Mouse (Mus musculus): ENCODE results near the gene Kcnip1. TPM values are rescaled to one million over a fixed set of nuclear protein-coding genes. Genes with fewer than 3 reads are reported as not detected.

The Kcnip1 gene
- total RNA-seq, 2 experiments from 2014 or later, result 28.1 TPM

GRCm38 (mm10) chr11:33848685-33849084 lies 144.3 kb downstream of the Kcnip1 start:
- no peak overlapping the region for H3K4me3 ChIP-seq
- no peak for TF ChIP-seq CTCF (IDR thresholded peaks at IDR 0.05)
- intact Hi-C loops (cut with DNase I), result no loop called here
- no peak for DNase-seq (ENCODE audit: extremely low spot score in 1 of 2, low spot score in 2 of 2)
- H3K27ac ChIP-seq, result no peak overlapping the region

GRCm38 (mm10) chr11:33845931-33846330 lies 147.0 kb downstream of the Kcnip1 start:
- intact Hi-C loops (cut with DNase I), result no loop called here
- Histone ChIP-seq H3K27ac (no peak overlapping the region), H3K4me3 (no peak overlapping the region)
- no peak; the same call in none of the 2 replicates for TF ChIP-seq CTCF (IDR thresholded peaks at IDR 0.05)
- no peak for DNase-seq (ENCODE audit: extremely low spot score in 1 of 2, low spot score in 2 of 2)

- TF ChIP-seq CTCF (IDR thresholded peaks at IDR 0.05), result no peak
- H3K27ac ChIP-seq, result no peak overlapping the region; the same call in 1 of the 2 replicates
- peak overlapping the region; percentile 48 for H3K4me3 ChIP-seq
- peak in 1 of 2 experiments; percentile 39 for DNase-seq (ENCODE audit: extremely low spot score in 1 of 2, low spot score in 2 of 2)
- intact Hi-C loops (cut with DNase I), result loop anchor here (5.0 kb wide), 1 partner anchor 111 kb away; no protein-coding TSS in a partner anchor
These were observed 149.6 kb downstream of the Kcnip1 start for GRCm38 (mm10) chr11:33843294-33843864.

- H3K4me3 ChIP-seq, result no peak overlapping the region
- no peak for TF ChIP-seq CTCF (IDR thresholded peaks at IDR 0.05)
- no peak overlapping the region for H3K27ac ChIP-seq
- DNase-seq (ENCODE audit: extremely low spot score in 1 of 2, low spot score in 2 of 2), result no peak
- intact Hi-C loops (cut with DNase I), result no loop called here
These were observed 153.9 kb downstream of the Kcnip1 start for GRCm38 (mm10) chr11:33839049-33839448.

- TF ChIP-seq CTCF (IDR thresholded peaks at IDR 0.05), result no peak
- no peak for DNase-seq (ENCODE audit: extremely low spot score in 1 of 2, low spot score in 2 of 2)
- intact Hi-C loops (cut with DNase I), result no loop called here
- Histone ChIP-seq H3K27ac (no peak overlapping the region), H3K4me3 (no peak overlapping the region)
These were observed 163.2 kb downstream of the Kcnip1 start for GRCm38 (mm10) chr11:33829774-33830173.

GRCm38 (mm10) chr11:33827829-33828206 lies 165.1 kb downstream of the Kcnip1 start:
- DNase-seq (ENCODE audit: extremely low spot score in 1 of 2, low spot score in 2 of 2), result peak in 1 of 2 experiments; percentile 18
- Histone ChIP-seq H3K4me3 (no peak overlapping the region), H3K27ac (0 out of 2 replicates have a peak overlapping the region, but pooled peaks have one; percentile 15)
- intact Hi-C loops (cut with DNase I), result no loop called here
- TF ChIP-seq CTCF (IDR thresholded peaks at IDR 0.05), result no peak

GRCm38 (mm10) chr11:33827085-33827828 lies 165.7 kb downstream of the Kcnip1 start:
- intact Hi-C loops (cut with DNase I), result no loop called here
- TF ChIP-seq CTCF (IDR thresholded peaks at IDR 0.05), result no peak
- Histone ChIP-seq H3K27ac (0 out of 2 replicates have a peak overlapping the region, but pooled peaks have one; percentile 15), H3K4me3 (no peak overlapping the region)
- DNase-seq (ENCODE audit: extremely low spot score in 1 of 2, low spot score in 2 of 2), result no peak

GRCm38 (mm10) chr11:33824739-33825138 lies 168.2 kb downstream of the Kcnip1 start:
- no peak for DNase-seq (ENCODE audit: extremely low spot score in 1 of 2, low spot score in 2 of 2)
- no peak overlapping the region for H3K4me3 ChIP-seq
- intact Hi-C loops (cut with DNase I), result no loop called here
- TF ChIP-seq CTCF (IDR thresholded peaks at IDR 0.05), result no peak
- no peak overlapping the region for H3K27ac ChIP-seq

GRCm38 (mm10) chr11:33821331-33821730 lies 171.6 kb downstream of the Kcnip1 start:
- TF ChIP-seq CTCF (IDR thresholded peaks at IDR 0.05), result no peak
- intact Hi-C loops (cut with DNase I), result no loop called here
- DNase-seq (ENCODE audit: extremely low spot score in 1 of 2, low spot score in 2 of 2), result no peak
- no peak overlapping the region for H3K27ac ChIP-seq
- H3K4me3 ChIP-seq, result no peak overlapping the region

GRCm38 (mm10) chr11:33820876-33821275 lies 172.1 kb downstream of the Kcnip1 start:
- Histone ChIP-seq H3K27ac (no peak overlapping the region), H3K4me3 (no peak overlapping the region)
- no peak for DNase-seq (ENCODE audit: extremely low spot score in 1 of 2, low spot score in 2 of 2)
- intact Hi-C loops (cut with DNase I), result no loop called here
- no peak for TF ChIP-seq CTCF (IDR thresholded peaks at IDR 0.05)

GRCm38 (mm10) chr11:33818861-33819503 lies 174.0 kb downstream of the Kcnip1 start:
- intact Hi-C loops (cut with DNase I), result no loop called here
- TF ChIP-seq CTCF (IDR thresholded peaks at IDR 0.05), result no peak
- H3K4me3 ChIP-seq, result no peak overlapping the region

GRCm38 (mm10) chr11:33816020-33816419 lies 176.9 kb downstream of the Kcnip1 start:
- no peak for TF ChIP-seq CTCF (IDR thresholded peaks at IDR 0.05)
- no peak for DNase-seq (ENCODE audit: extremely low spot score in 1 of 2, low spot score in 2 of 2)
- H3K27ac ChIP-seq, result no peak overlapping the region
- intact Hi-C loops (cut with DNase I), result no loop called here
- no peak overlapping the region for H3K4me3 ChIP-seq

More at GRCm38 (mm10) chr11:33818861-33819503, 174.0 kb downstream of the Kcnip1 start:
- no peak for DNase-seq (ENCODE audit: extremely low spot score in 1 of 2, low spot score in 2 of 2)
- no peak overlapping the region for H3K27ac ChIP-seq

Data from left cerebral cortex, adult 2 months (tissue).